Mouse (Mus musculus): Measurements from ENCODE around the gene Acacb. TPM values are rescaled to one million over a fixed set of nuclear protein-coding genes. Genes with fewer than 3 reads are reported as not detected.

Acacb gene
- total and polyA plus RNA-seq, 3 experiments = 3.9 to 16.3 (median 13.4) TPM

GRCm38 (mm10) chr5:114132841-114133240 is 13.5 kb upstream of the Acacb start:
- DNase-seq (ENCODE audit: extremely low read depth) = no peak
- H3K4me1 ChIP-seq (ENCODE audit: control insufficient read depth in 1 of 2, insufficient read depth in 2 of 2) = peaks cover 11 to 57% of the 10 kb centered on the region in 2 experiments
- dilution Hi-C loops (cut with MboI; ENCODE audit: extremely low pct_ligation_motif_present, extremely low pct_unique_long_range_greater_than_20kb, low sequenced_read_pairs) = no loop called here
- H3K4me3 ChIP-seq (replicated peaks in 1 of 3; ENCODE audit: low read depth in 2 of 3, low read length in 2 of 3, poor library complexity in 1 of 3) = peak overlapping the region in 2 of 3 experiments; percentile 56 to 63
- H3K4me2 ChIP-seq (ENCODE audit: insufficient read depth, low read depth, poor library complexity, severe bottlenecking) = peak overlapping the region; percentile 58; the same call in 1 of the 2 replicates
- peaks cover 9% of the 10 kb centered on the region for H3K79me2 ChIP-seq (replicated peaks; ENCODE audit: control insufficient read depth, extremely low read depth, insufficient read depth, poor library complexity, severe bottlenecking)
- peak overlapping the region; percentile 45; the same call in 1 of the 2 replicates for H3K9ac ChIP-seq (ENCODE audit: insufficient read depth, low read depth)
- no peak for TF ChIP-seq MAX (IDR thresholded peaks at IDR 0.05; ENCODE audit: low read length)
- TF ChIP-seq POLR2AphosphoS2 (IDR thresholded peaks at IDR 0.05; ENCODE audit: low read depth, low read length) = no peak
- TF ChIP-seq MAFK (IDR thresholded peaks at IDR 0.05; ENCODE audit: insufficient replicate concordance, low read length) = no peak
- no peak for TF ChIP-seq USF1 (IDR thresholded peaks at IDR 0.05; ENCODE audit: low read depth, low read length)
- in situ Hi-C loops (cut with MboI; ENCODE audit: low pct_ligation_motif_present, low pct_unique_long_range_greater_than_20kb, low sequenced_read_pairs) = loop anchor here (5.0 kb wide), 1 partner anchor 81 kb away; no protein-coding TSS in a partner anchor
- H3K9me3 ChIP-seq (replicated peaks; ENCODE audit: low read length) = no peaks in the 10 kb centered on the region
- peaks cover 29 to 50% of the 10 kb centered on the region in 2 experiments for H3K36me3 ChIP-seq (replicated peaks in 1 of 2; ENCODE audit: control insufficient read depth in 1 of 2, insufficient read depth in 1 of 2, low read length in 1 of 2)
- no peaks in the 10 kb centered on the region for H3K27me3 ChIP-seq (replicated peaks)
- no peak overlapping the region for H3K27ac ChIP-seq (ENCODE audit: insufficient read depth, low read depth)

GRCm38 (mm10) chr5:114134091-114134534 is 12.2 kb upstream of the Acacb start:
- dilution Hi-C loops (cut with MboI; ENCODE audit: extremely low pct_ligation_motif_present, extremely low pct_unique_long_range_greater_than_20kb, low sequenced_read_pairs) = no loop called here
- DNase-seq (ENCODE audit: extremely low read depth) = no peak

GRCm38 (mm10) chr5:114135516-114135915 is 10.8 kb upstream of the Acacb start:
- no peak overlapping the region for H3K9ac ChIP-seq (ENCODE audit: insufficient read depth, low read depth)
- H3K4me2 ChIP-seq (ENCODE audit: insufficient read depth, low read depth, poor library complexity, severe bottlenecking) = no peak overlapping the region
- H3K27me3 ChIP-seq (replicated peaks) = no peaks in the 10 kb centered on the region
- peak overlapping the region; percentile 3 for H3K27ac ChIP-seq (ENCODE audit: insufficient read depth, low read depth)
- H3K9me3 ChIP-seq (replicated peaks; ENCODE audit: low read length) = no peaks in the 10 kb centered on the region
- peaks cover 47 to 77% of the 10 kb centered on the region in 2 experiments for H3K36me3 ChIP-seq (replicated peaks in 1 of 2; ENCODE audit: control insufficient read depth in 1 of 2, insufficient read depth in 1 of 2, low read length in 1 of 2)
- peaks cover 9% of the 10 kb centered on the region for H3K79me2 ChIP-seq (replicated peaks; ENCODE audit: control insufficient read depth, extremely low read depth, insufficient read depth, poor library complexity, severe bottlenecking)
- in situ Hi-C loops (cut with MboI; ENCODE audit: low pct_ligation_motif_present, low pct_unique_long_range_greater_than_20kb, low sequenced_read_pairs) = no loop called here
- H3K4me1 ChIP-seq (ENCODE audit: control insufficient read depth in 1 of 2, insufficient read depth in 2 of 2) = peaks cover 3 to 43% of the 10 kb centered on the region in 2 experiments; a peak in 3 of 4 replicates
- DNase-seq (ENCODE audit: extremely low read depth) = peak; percentile 62
- dilution Hi-C loops (cut with MboI; ENCODE audit: extremely low pct_ligation_motif_present, extremely low pct_unique_long_range_greater_than_20kb, low sequenced_read_pairs) = no loop called here
- no peak overlapping the region for H3K4me3 ChIP-seq (replicated peaks in 1 of 3; ENCODE audit: low read depth in 2 of 3, low read length in 2 of 3, poor library complexity in 1 of 3)
- TF ChIP-seq JUN (IDR thresholded peaks at IDR 0.05; ENCODE audit: insufficient read depth, low read depth, low read length) (no peak), SIN3A (IDR thresholded peaks at IDR 0.05; ENCODE audit: low read length) (0 out of 2 replicates have a peak, but pooled peaks have one; percentile 15), CTCF (conservative IDR thresholded peaks at IDR 0.05 in 1 of 2, IDR thresholded peaks at IDR 0.05 in 1 of 2; ENCODE audit: low read depth in 2 of 2, low read length in 2 of 2) (no peak), ELF1 (IDR thresholded peaks at IDR 0.05; ENCODE audit: low read depth, low read length) (no peak), ZMIZ1 (IDR thresholded peaks at IDR 0.05; ENCODE audit: low read depth, low read length) (no peak)

More at GRCm38 (mm10) chr5:114134091-114134534, 12.2 kb upstream of the Acacb start:
- Histone ChIP-seq H3K4me1 (ENCODE audit: control insufficient read depth in 1 of 2, insufficient read depth in 2 of 2) (peaks cover 8 to 51% of the 10 kb centered on the region in 2 experiments), H3K27ac (ENCODE audit: insufficient read depth, low read depth) (no peak overlapping the region), H3K36me3 (replicated peaks in 1 of 2; ENCODE audit: control insufficient read depth in 1 of 2, insufficient read depth in 1 of 2, low read length in 1 of 2) (peaks cover 39 to 62% of the 10 kb centered on the region in 2 experiments), H3K4me3 (replicated peaks in 1 of 3; ENCODE audit: low read depth in 2 of 3, low read length in 2 of 3, poor library complexity in 1 of 3) (no peak overlapping the region), H3K79me2 (replicated peaks; ENCODE audit: control insufficient read depth, extremely low read depth, insufficient read depth, poor library complexity, severe bottlenecking) (peaks cover 9% of the 10 kb centered on the region), H3K9me3 (replicated peaks; ENCODE audit: low read length) (no peaks in the 10 kb centered on the region), H3K9ac (ENCODE audit: insufficient read depth, low read depth) (no peak overlapping the region), H3K27me3 (replicated peaks) (no peaks in the 10 kb centered on the region), H3K4me2 (ENCODE audit: insufficient read depth, low read depth, poor library complexity, severe bottlenecking) (no peak overlapping the region)
- TF ChIP-seq SIN3A (IDR thresholded peaks at IDR 0.05; ENCODE audit: low read length) = no peak
- TF ChIP-seq SMC3 (IDR thresholded peaks at IDR 0.05; ENCODE audit: low read depth, low read length) = peak; percentile 22; the same call in 1 of the 2 replicates
- peak; percentile 19; the same call in 1 of the 2 replicates for TF ChIP-seq ZNF384 (IDR thresholded peaks at IDR 0.05; ENCODE audit: low read depth, low read length)
- TF ChIP-seq RAD21 (IDR thresholded peaks at IDR 0.05; ENCODE audit: low read depth, low read length) = peak; percentile 1; the same call in 1 of the 2 replicates
- peak; percentile 25 to 51; a peak in 3 of 4 replicates for TF ChIP-seq CTCF (conservative IDR thresholded peaks at IDR 0.05 in 1 of 2, IDR thresholded peaks at IDR 0.05 in 1 of 2; ENCODE audit: low read depth in 2 of 2, low read length in 2 of 2)
- in situ Hi-C loops (cut with MboI; ENCODE audit: low pct_ligation_motif_present, low pct_unique_long_range_greater_than_20kb, low sequenced_read_pairs) = loop anchor here (5.0 kb wide), 1 partner anchor 82 kb away; no protein-coding TSS in a partner anchor
